Mouse (Mus musculus) MEL (cell line): ENCODE results near the gene Psme3. TPM values are rescaled to one million over a fixed set of nuclear protein-coding genes. Genes with fewer than 3 reads are reported as not detected.
A peak's percentile ranks its signal among the peaks of the same experiment; 100 is the strongest.

ENCODE experiments used
- DNase-seq: peaks from one replicate; pipeline ENCODE4 v3.0.0; 2011; ENCODE audit warnings: low read depth, low spot score
- H3K27ac ChIP-seq: 2 replicates; pipeline ENCODE4 v1.5.1; 2012; ENCODE audit warnings: low read depth, mild to moderate bottlenecking, control low read depth, low read length, moderate library complexity; ENCODE audit not compliant: control insufficient read depth
- H3K27me3 ChIP-seq, 2 experiments: fragments of 150-350 bp in 1 of 2; sonication (generic) in 1 of 2; 2 replicates each; pipeline ENCODE4 v1.6.1; 2012; ENCODE audit warnings: low read length in 2 of 2, mild to moderate bottlenecking in 2 of 2, improper control_type of control experiment in 1 of 2, moderate library complexity in 1 of 2; ENCODE audit not compliant: insufficient read depth in 2 of 2, control insufficient read depth in 1 of 2
- H3K36me3 ChIP-seq, 2 experiments: 2 replicates each; pipeline ENCODE4 v1.6.1; 2012 to 2014; ENCODE audit warnings: low read length in 2 of 2, improper control_type of control experiment in 1 of 2, inconsistent platforms in 1 of 2, mild to moderate bottlenecking in 1 of 2; ENCODE audit not compliant: insufficient read depth in 2 of 2, control insufficient read depth in 1 of 2
- H3K4me1 ChIP-seq, 2 experiments: fragments of 150-350 bp in 1 of 2; sonication (generic) in 1 of 2; 2 replicates each; pipeline ENCODE4 v1.6.1; 2012; ENCODE audit warnings: low read length in 2 of 2, improper control_type of control experiment in 1 of 2, mild to moderate bottlenecking in 1 of 2; ENCODE audit not compliant: insufficient read depth in 2 of 2, control insufficient read depth in 1 of 2
- H3K4me3 ChIP-seq, 2 experiments: fragments of 150-350 bp in 1 of 2; sonication (generic) in 1 of 2; 2 replicates each; pipeline ENCODE4 v1.5.1; 2012; ENCODE audit warnings: low read depth in 2 of 2, low read length in 2 of 2, mild to moderate bottlenecking in 2 of 2, moderate library complexity in 2 of 2, control low read depth in 1 of 2, improper control_type of control experiment in 1 of 2; ENCODE audit not compliant: control insufficient read depth in 1 of 2, insufficient read depth in 1 of 2
- H3K79me2 ChIP-seq: 2 replicates; pipeline ENCODE4 v1.6.1; 2012; ENCODE audit warnings: mild to moderate bottlenecking, low read length, moderate library complexity; ENCODE audit not compliant: control insufficient read depth, poor library complexity, insufficient read depth
- H3K9ac ChIP-seq: 2 replicates; pipeline ENCODE4 v1.6.1; 2012; ENCODE audit warnings: low read depth, mild to moderate bottlenecking, control low read depth, low read length, moderate library complexity; ENCODE audit not compliant: control insufficient read depth, poor library complexity, severe bottlenecking
- H3K9me3 ChIP-seq: fragments of 150-350 bp; sonication (generic); replicated peaks from 2 replicates; pipeline ENCODE4 v1.6.1; 2012; ENCODE audit warnings: mild to moderate bottlenecking, low read length, improper control_type of control experiment, moderate library complexity; ENCODE audit not compliant: insufficient read depth
- BHLHE40 ChIP-seq: IDR thresholded peaks from 2 replicates; pipeline ENCODE4 v1.6.1; 2012; ENCODE audit warnings: low read depth, mild to moderate bottlenecking, inconsistent platforms, low read length, improper control_type of control experiment, borderline replicate concordance
- CHD1 ChIP-seq: IDR thresholded peaks from 2 replicates; pipeline ENCODE4 v1.6.1; 2012; ENCODE audit warnings: low read depth, mild to moderate bottlenecking, inconsistent platforms, low read length, improper control_type of control experiment
- CHD2 ChIP-seq: IDR thresholded peaks from 2 replicates; pipeline ENCODE4 v1.6.1; 2011; ENCODE audit warnings: low read length, improper control_type of control experiment
- CTCF ChIP-seq, 3 experiments: IDR thresholded peaks in 2 of 3; conservative IDR thresholded peaks in 1 of 3; 2 replicates each; pipeline ENCODE4 v1.5.1; 2011 to 2012; ENCODE audit warnings: low read length in 3 of 3, low read depth in 2 of 3, mild to moderate bottlenecking in 2 of 3, improper control_type of control experiment in 1 of 3, inconsistent platforms in 1 of 3, mixed read lengths in 1 of 3, moderate library complexity in 1 of 3; ENCODE audit not compliant: control insufficient read depth in 1 of 3, insufficient read depth in 1 of 3, poor library complexity in 1 of 3, severe bottlenecking in 1 of 3
- EP300 ChIP-seq, 2 experiments: IDR thresholded peaks; 2 replicates each; pipeline ENCODE4 v1.6.1; 2011; ENCODE audit warnings: improper control_type of control experiment in 2 of 2, low read length in 2 of 2, low read depth in 1 of 2, mild to moderate bottlenecking in 1 of 2
- ETS1 ChIP-seq: IDR thresholded peaks from 2 replicates; pipeline ENCODE4 v1.6.1; 2012; ENCODE audit warnings: low read depth, mild to moderate bottlenecking, inconsistent platforms, low read length, improper control_type of control experiment, moderate library complexity
- GABPA ChIP-seq: IDR thresholded peaks from 2 replicates; pipeline ENCODE4 v1.6.1; 2012; ENCODE audit warnings: low read depth, mild to moderate bottlenecking, inconsistent platforms, low read length, improper control_type of control experiment, moderate library complexity
- HCFC1 ChIP-seq: IDR thresholded peaks from 2 replicates; pipeline ENCODE4 v1.6.1; 2012; ENCODE audit warnings: low read depth, mild to moderate bottlenecking, inconsistent platforms, low read length, improper control_type of control experiment, moderate library complexity
- MAFK ChIP-seq: IDR thresholded peaks from 2 replicates; pipeline ENCODE4 v1.6.1; 2011; ENCODE audit warnings: low read depth, mild to moderate bottlenecking, low read length, improper control_type of control experiment, borderline replicate concordance
- MEF2A ChIP-seq: IDR thresholded peaks from 2 replicates; pipeline ENCODE4 v1.6.1; 2014; ENCODE audit warnings: low read depth, mild to moderate bottlenecking, inconsistent platforms, low read length, improper control_type of control experiment; ENCODE audit not compliant: poor library complexity, insufficient replicate concordance, severe bottlenecking; ENCODE audit errors: extremely low read depth
- MYB ChIP-seq: IDR thresholded peaks from 2 replicates; pipeline ENCODE4 v1.6.1; 2011; ENCODE audit warnings: mild to moderate bottlenecking, low read depth, low read length, improper control_type of control experiment
- MYC ChIP-seq: IDR thresholded peaks from 2 replicates; pipeline ENCODE4 v1.6.1; 2011; ENCODE audit warnings: low read depth, mild to moderate bottlenecking, low read length, improper control_type of control experiment, moderate library complexity
- POLR2AphosphoS5 ChIP-seq: IDR thresholded peaks from 2 replicates; pipeline ENCODE4 v1.6.1; 2012; ENCODE audit warnings: low read depth, borderline replicate concordance, mild to moderate bottlenecking, inconsistent platforms, low read length, moderate library complexity, mixed read lengths
- RAD21 ChIP-seq: IDR thresholded peaks from 2 replicates; pipeline ENCODE4 v1.6.1; 2011; ENCODE audit warnings: mild to moderate bottlenecking, low read depth, low read length, improper control_type of control experiment
- RCOR1 ChIP-seq: IDR thresholded peaks from 2 replicates; pipeline ENCODE4 v1.6.1; 2012; ENCODE audit warnings: low read depth, mild to moderate bottlenecking, inconsistent platforms, low read length, improper control_type of control experiment
- SIN3A ChIP-seq: IDR thresholded peaks from 2 replicates; pipeline ENCODE4 v1.6.1; 2012; ENCODE audit warnings: low read length, improper control_type of control experiment, inconsistent platforms
- SMC3 ChIP-seq: IDR thresholded peaks from 2 replicates; pipeline ENCODE4 v1.6.1; 2011; ENCODE audit warnings: low read depth, low read length, improper control_type of control experiment
- TBP ChIP-seq: IDR thresholded peaks from 2 replicates; pipeline ENCODE4 v1.8.0; 2011; ENCODE audit warnings: low read depth, low read length, improper control_type of control experiment
- TCF12 ChIP-seq: IDR thresholded peaks from 2 replicates; pipeline ENCODE4 v1.6.1; 2014; ENCODE audit warnings: low read depth, mild to moderate bottlenecking, inconsistent platforms, low read length, improper control_type of control experiment, moderate library complexity
- USF2 ChIP-seq, 2 experiments: IDR thresholded peaks; 2 replicates each; pipeline ENCODE4 v1.6.1; 2011 to 2012; ENCODE audit warnings: improper control_type of control experiment in 2 of 2, low read length in 2 of 2, borderline replicate concordance in 1 of 2, inconsistent platforms in 1 of 2, low read depth in 1 of 2, mild to moderate bottlenecking in 1 of 2; ENCODE audit not compliant: insufficient read depth in 1 of 2
- ZNF384 ChIP-seq: IDR thresholded peaks from 2 replicates; pipeline ENCODE4 v1.6.1; 2012; ENCODE audit warnings: low read depth, mild to moderate bottlenecking, inconsistent platforms, low read length, improper control_type of control experiment
- polyA plus RNA-seq, 2 experiments: library from polyadenylated mRNA; stranded (reverse) in 1 of 2; unstranded in 1 of 2; fragments of >175 nt in 1 of 2; fragments of >200 nt in 1 of 2; gene quantifications; 2 replicates each; pipeline versions ENCODE4 v1.2.1 to v1.2.4; 2012; ENCODE audit warnings: low replicate concordance in 2 of 2, low read depth in 1 of 2; ENCODE audit not compliant: insufficient read length in 2 of 2, insufficient read depth in 1 of 2, missing spikeins in 1 of 2
- total RNA-seq: library from RNA; depleted of rRNA; stranded (reverse); fragments of 300-350 nt; gene quantifications from 2 replicates; pipeline ENCODE4 v1.2.3, GENCODE M21; 2012

The Psme3 gene
- total and polyA plus RNA-seq, 3 experiments = 139 to 446 (median 369) TPM

GRCm38 (mm10) chr11:101335685-101336084 is 19.7 kb downstream of the Psme3 start:
- H3K4me3 ChIP-seq = no peak overlapping the region
- TF ChIP-seq HCFC1 (no peak), POLR2AphosphoS5 (no peak), RCOR1 (no peak), TCF12 (no peak), SIN3A (no peak), ETS1 (no peak), TBP (no peak), CTCF (IDR thresholded peaks at IDR 0.05 in 2 of 3, conservative IDR thresholded peaks at IDR 0.05 in 1 of 3; ENCODE audit: control insufficient read depth in 1 of 3, insufficient read depth in 1 of 3, low read depth in 2 of 3, low read length in 3 of 3, poor library complexity in 1 of 3, severe bottlenecking in 1 of 3) (peak; percentile 31 to 65 (median 50); a peak in 5 of 6 replicates), USF2 (IDR thresholded peaks at IDR 0.05; ENCODE audit: borderline replicate concordance in 1 of 2, insufficient read depth in 1 of 2, low read depth in 1 of 2, low read length in 2 of 2) (no peak), MAFK (no peak), SMC3 (peak; percentile 37; the same call in 1 of the 2 replicates), BHLHE40 (no peak), GABPA (no peak), CHD2 (no peak), MEF2A (no peak), EP300 (IDR thresholded peaks at IDR 0.05; ENCODE audit: low read depth in 1 of 2, low read length in 2 of 2) (no peak), CHD1 (no peak), MYB (no peak), ZNF384 (no peak), RAD21 (peak; percentile 4), MYC (no peak)
- TF ChIP-seq, all 39 proteins: peak for 3
- H3K27ac ChIP-seq = no peak overlapping the region
- no peaks in the 10 kb centered on the region for H3K27me3 ChIP-seq
- H3K9ac ChIP-seq = no peak overlapping the region
- H3K4me1 ChIP-seq = peaks cover 3 to 4% of the 10 kb centered on the region in 2 experiments; a peak in 3 of 4 replicates
- DNase-seq = no peak
- no peaks in the 10 kb centered on the region for H3K79me2 ChIP-seq
- H3K36me3 ChIP-seq = peaks cover 0 to 3% of the 10 kb centered on the region in 2 experiments; a peak in 1 of 4 replicates
- no peaks in the 10 kb centered on the region for H3K9me3 ChIP-seq
